Mouse (Mus musculus) liver, postnatal 0 days (tissue): ENCODE data around the gene Rnf144b.

ENCODE experiments used
- CTCF ChIP-seq: sonication (generic); IDR thresholded peaks from 2 replicates; pipeline ENCODE4 v1.5.1; 2016; ENCODE audit warnings: antibody characterized with exemption, low read depth
- EP300 ChIP-seq: IDR thresholded peaks from 2 replicates; pipeline ENCODE4 v1.6.1; 2016; ENCODE audit warnings: antibody characterized with exemption, low read depth, mild to moderate bottlenecking

- TF ChIP-seq CTCF: no peak
- no peak for TF ChIP-seq EP300
Measured at GRCm38 (mm10) chr13:47112056-47112455, 10.4 kb upstream of the Rnf144b start.
